Mouse (Mus musculus) ovary, postnatal 36 days (tissue): ENCODE measurements at regions not wholly inside any gene's neighbourhood (a gene's known extent, or its start where the extent isn't known, plus 50 kb on each side); places are given as distances from the start of the nearest gene placed in this dataset.
A peak's percentile ranks its signal among the peaks of the same experiment; 100 is the strongest.
"Not testable (repeated sequence)": the region's sequence is repeated elsewhere in the genome, so short reads cannot be mapped to it uniquely, and the experiment has no call there.

Experiments used
- DNase-seq: peaks from one replicate; pipeline ENCODE4 v3.0.0; 2022; ENCODE audit warnings: low spot score, mixed read lengths

DNA sequence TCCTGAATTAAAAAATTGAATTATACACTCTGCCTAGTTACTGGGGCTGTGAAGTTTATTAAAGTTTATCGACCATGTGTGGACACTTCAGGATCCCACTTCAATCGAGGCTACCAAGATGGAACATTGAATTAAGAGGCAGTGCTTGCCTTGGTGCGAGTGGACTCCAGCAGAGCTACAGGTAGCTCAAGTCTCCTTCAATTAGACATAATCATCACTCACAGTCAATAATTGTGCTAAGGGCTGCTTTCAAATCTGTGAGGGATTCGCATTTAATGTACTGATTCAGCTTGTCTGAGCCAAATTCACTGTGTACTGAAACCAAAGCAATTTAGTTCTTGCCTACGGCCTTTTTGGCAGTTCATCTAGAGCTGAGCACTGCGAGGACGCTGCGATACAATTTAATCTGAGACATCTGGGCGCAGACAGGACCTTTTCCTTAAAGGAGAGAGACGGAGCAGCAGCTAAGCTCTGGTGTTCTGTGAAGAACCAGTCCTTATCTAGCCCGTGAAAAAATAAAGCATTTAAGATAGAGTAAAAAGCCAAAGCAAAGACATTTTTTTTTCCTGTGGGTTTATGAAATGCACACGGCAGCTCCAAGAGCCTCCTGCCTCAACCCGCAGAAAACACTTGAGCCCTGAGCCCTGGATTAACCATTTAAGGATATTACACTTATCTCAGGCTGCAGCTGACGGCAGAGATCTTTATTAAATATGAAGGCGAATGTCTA is 220.8 kb upstream of the Irx1 start:
- DNase-seq, result no peak

DNA sequence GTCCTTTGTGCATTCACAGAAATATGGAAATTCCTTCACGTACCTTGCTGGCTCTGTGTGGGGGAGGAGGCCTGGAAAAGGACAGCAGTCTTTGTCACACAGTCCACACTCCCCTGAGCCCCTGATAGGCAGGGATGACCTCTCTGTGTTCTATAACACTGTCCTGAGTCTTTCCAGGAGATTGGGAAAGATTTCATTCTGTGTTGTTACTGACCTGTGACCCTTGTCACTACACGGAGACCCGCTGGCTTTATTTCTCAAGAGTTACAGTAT is 221.3 kb upstream of the Irx1 start:
- DNase-seq, result no peak

DNA sequence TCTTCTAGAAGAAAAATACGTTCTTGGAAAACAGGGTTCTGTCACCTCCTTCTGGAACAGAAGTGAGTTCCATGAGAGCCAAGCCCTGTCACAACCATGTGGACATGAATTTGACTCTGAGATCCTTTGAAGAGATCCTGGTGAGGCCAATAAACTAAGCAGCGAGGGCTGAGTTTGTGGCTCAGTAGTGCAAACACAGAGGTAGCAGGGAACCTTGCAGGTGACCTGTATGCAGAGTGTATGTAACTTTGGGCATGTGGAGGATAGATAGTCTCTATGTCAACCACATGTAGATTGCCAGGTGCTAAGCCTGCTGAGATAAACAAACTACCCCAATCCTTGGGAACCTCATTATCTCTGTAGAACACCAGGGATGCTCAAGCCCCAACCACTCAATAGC is 232.4 kb upstream of the Irx1 start:
- no peak for DNase-seq

DNA sequence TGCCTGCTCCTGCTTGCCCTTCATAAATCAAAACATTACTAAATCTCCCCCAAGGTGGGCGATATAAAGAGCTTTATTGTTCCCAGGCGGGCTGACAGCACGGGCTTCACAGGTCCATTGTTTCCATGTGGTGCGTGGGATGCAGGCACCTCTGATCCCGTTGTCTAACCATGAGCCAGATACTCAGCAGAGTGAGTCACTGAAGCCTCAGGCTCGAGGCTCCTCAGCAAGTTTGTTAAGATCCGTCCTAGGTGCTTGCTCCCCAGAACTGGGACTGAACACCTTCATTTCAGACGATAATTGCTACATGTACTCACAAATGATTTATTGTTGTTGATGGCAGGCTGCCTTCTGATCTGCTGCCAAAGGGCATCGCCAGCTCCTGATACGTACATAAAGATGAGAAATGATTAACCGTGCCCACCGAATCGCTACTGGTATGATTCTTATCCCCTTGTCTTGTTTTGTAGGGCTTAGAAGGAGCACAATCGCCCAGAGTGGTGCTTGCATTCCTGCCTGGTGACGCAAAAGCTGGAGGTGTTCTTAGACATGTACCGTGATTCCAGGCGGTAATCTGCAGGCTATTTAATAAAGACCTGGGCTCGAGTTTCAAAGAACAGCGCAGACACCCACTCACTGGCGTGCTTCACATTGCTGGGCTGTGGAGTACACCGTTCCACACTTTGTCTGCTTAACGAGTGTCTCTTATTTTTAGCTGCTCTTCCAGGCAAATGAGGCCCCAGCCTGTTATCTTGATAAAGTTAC is 235.0 kb upstream of the Irx1 start:
- DNase-seq, result peak; percentile 5

DNA sequence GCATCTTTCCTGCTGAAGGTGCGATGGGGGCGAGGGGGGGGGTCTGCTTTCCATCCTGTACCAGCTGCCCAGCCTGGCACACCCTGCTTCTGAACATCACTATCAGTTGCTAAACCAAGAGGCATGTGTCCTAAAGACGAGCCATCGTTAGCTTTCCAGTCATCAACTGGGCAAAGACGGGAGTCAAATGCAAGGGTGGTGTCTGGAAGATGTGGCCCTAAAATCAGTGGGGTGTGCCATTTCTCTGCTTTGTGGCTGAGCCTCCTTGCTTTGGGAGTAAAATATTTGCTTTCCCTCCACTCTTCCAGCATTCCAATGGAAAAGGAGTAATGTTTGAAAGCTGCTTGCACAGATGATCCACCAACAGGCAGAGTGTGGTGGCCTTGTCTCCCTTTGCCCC is 246.0 kb upstream of the Irx1 start:
- no peak for DNase-seq

DNA sequence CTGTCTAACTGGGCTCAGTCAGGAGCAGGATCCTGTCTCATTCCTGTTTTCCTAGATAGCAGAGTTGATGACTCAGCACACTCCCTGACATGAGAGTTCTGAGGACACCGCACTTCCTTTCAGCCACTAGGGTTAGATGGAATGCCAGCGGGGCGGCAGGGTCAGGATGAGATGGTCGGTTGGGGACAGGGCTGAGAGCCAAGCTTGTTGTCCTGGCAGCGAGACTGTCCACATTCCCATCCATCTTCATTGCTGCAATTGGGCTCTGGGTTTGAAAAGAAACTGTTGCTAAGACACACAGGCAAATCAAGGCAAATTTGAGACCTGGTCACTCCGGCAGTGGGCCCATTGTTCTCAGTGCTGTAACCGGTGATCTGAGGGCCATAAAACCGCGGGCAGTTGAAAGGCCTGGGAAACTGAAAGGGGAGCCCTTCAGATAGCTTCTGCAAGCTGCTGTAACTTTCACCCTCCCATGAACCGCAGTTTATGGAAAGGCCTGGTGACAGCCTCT is 246.5 kb upstream of the Irx1 start:
- DNase-seq, result no peak

DNA sequence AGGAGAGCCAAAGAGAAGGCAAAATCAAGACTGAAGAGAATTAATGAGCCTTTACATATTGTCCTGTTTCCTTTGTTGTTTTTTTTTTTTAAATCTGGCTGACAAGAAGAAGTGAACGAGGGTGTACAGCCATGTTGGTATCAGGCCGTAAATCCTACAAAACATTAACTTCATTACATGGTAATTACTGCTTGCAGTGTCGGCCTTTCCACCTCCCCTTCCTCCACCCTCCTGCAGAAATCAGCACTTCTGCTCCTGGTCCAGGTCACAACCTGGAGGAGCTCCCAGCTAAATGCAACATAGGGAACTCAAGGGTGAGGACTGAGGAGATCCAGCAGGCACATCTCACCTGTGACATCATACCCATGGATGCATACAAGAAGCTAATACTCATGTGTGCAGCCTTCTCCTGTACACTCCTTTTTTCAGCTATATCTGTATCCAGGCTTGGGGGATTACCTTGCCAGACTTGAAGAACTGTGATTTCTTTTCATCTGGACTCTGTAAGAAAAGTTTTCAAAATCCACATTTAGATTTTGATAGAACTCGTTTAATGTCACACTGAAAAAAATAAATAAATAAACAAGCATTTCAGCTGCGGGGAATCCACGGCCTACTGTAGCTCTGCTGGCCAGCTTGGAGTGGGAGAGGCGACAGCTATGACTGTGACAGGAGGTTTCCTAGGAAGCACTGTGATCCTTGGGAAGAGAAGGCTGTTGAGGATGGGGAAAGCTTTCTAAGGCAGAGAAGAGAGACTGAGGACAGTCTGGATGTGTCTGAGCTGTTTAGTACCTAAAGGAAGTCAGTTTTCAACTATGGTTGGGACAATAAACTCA is 247.2 kb upstream of the Irx1 start:
- no peak for DNase-seq

DNA sequence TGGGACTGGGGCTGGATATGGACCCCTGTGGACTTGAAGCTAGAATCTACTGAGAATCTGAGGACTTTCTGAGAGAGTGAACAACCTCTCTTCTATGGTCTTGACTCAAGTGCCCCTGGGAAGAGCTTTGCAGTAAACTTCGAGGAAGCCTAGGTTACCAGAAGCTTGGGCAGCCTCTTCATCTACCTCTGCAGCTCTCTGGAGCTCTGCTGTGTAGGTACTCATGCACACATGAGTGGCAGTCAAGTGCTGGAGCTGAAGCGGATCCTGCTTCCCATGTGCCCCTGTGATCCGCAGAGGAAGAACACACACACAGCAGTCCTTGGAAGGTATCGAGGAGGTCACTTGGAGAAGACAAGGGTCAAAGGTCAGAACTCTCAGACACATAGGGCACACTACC is 248.2 kb upstream of the Irx1 start:
- DNase-seq, result no peak

DNA sequence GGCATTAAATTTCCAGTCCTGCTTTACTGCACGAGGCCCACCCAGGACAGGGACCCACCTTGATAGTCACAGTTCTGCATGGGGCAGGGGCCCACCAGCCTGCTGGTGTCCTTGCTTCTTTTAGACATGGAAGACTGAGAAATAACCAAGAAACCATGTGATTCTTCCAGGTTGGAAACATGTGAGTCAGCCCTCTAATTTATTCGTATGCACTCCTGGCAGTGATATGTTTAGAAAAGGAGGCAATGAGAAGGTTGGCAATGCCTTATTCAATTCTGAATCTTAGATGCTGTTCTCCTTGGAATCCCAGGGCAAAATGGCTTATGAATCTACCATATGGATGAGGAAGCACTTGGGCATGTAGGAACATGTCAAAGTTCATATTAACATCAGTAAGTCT is 249.2 kb upstream of the Irx1 start:
- no peak for DNase-seq

DNA sequence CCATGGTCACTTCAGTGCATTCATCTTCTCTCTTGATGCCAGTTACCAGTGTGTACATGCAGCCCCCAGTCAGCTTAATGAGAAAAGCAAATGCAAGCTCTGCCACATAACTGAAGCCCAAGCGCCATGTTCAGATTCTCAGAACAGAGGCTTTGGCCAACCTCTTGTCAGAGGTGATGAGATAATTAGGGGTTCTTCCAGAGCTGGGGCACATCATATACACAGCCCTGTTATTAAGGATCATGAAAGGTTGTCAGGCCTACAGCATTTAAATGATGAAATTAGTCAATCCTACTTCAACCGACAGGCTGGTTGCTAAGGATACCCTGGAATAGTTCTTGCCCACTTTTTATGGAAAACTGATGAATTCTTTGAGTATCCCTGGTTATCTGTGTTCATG is 255.8 kb upstream of the Irx1 start:
- no peak for DNase-seq

DNA sequence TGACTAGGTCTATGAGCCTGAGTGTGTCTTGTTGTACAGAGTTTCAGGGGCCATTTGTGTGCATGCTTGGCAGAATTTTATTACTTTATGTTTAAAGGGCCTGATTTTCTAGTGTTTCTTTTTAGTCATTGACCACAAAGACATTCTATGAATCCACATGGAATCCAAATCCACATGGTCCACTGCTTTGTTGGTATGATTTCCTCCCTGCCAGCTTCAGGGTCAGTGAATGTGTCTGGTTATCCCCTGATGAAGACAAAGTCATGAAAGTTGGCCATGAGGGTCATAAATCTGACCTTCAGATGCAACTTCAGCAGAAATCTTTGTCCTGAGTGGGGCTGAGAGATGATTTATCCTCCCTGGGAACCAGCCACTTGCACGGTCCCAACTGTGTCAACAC is 263.6 kb upstream of the Irx1 start:
- DNase-seq, result no peak

DNA sequence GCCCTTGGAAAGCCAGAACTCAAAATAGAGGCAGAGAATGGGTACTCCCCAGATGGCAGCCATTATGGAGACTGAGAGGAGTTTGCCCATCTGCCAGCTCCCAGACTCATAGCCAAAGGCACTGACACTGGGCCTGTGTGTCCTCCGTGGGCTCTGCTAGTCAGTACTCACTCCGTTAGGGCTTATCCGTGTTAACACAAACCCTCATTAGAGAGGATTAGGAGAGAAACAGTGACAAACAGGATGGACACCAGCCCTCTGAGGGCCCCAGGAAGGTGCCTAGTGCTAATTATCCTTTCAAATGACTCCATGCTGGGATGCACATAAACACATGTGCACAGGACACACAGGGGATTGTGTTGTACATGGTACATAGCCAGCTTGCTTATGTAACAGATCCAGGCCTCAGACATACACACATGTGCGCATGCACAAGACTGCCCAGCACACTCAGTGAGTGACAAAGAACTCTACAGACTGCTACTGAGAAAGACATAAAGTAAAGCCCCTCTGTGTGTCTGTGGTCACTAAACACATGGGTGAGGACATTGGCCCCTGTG is 267.6 kb upstream of the Irx1 start:
- no peak for DNase-seq

DNA sequence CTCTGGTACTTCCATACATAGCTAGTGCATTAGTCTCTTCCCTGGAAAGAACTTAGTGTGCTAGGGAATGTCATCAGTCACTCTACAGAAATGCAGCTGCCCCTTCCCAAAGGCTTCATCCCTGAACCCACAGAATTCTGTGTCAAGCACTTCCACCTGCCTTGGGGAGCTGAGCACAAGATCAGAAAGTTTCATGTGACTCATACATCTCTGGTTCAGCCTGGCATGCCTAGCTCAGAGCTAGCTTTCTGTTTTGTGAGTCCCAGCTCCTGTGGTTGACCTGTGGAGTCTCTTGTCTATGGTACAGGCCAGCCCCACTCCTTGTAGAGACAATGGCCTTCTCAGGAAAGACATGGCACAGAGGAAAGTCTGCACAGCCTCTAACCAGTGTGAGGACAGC is 268.6 kb upstream of the Irx1 start:
- no peak for DNase-seq

DNA sequence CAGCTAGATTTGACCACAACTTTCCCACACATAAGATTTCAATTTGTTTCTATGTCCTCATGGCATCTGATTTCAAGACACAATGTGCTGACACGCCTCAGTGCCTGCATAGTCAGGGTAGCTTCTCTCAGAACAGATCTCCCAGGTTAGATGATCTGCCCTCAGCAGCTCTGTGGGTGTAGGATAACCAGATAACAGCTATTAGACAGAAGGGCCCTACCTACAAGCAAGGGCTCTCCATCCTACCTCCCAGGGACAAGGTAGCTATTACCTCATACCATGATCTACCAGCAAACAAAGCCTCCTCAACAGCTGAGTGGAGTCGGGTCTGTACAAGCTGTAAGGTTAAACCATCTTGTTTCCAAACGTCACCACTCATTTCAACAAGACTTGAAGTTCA is 278.4 kb upstream of the Irx1 start:
- no peak for DNase-seq

DNA sequence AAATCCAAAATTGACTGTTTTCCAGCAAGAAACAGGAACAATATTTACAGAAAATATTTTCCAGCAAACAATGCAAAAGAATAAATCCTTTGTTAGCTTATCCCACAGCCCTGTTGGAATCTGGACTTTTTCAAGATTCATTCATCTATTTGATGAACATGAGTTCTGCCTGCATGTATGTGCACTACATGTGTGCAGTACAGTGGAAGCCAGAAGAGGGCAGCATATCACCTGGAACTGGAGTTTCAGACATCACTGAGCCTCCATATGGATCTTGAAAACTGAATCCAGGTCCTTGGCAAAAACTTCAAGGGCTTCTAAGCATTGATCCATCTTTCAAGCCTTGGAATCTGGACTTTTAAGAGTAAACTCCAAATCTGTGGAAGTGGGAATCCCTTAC is 286.9 kb upstream of the Irx1 start:
- no peak for DNase-seq

DNA sequence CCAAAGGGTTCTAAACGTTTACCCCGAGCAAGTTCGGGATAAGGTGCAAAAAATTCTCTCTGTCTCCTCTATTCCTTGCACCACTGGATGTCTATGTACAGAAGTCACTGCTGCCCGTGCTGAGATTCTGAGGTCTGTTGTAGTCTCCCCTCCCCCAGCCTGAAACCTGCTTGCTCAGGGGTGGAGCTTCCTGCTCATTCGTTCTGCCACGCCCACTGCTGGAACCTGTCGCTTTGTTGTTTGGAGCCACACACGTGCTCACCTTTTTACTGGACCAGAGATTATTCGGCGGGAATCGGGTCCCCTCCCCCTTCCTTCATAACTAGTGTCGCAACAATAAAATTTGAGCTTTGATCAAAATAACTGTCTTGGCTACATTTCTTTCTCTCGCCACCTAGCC is 289.7 kb upstream of the Irx1 start:
- DNase-seq, result not testable (repeated sequence)

DNA sequence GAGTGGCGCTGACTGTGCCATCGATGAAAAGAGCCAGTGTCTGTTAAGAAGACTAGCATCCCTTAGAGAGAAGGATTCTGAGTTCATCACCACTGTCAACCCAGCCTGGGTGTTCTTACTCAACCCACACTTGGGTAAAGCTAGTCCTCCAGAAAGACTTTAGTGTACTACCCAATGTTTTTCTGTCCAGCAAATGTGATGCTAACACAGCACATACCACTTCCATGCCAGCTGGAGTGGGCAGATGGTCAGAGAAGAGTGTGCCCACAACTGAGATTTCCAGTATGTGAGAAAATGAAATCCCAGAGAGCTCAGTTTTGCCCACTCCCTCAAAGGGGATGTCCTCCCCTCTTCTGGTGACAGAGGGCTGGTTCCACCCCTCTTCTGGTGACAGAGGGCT is 295.3 kb upstream of the Irx1 start:
- no peak for DNase-seq

DNA sequence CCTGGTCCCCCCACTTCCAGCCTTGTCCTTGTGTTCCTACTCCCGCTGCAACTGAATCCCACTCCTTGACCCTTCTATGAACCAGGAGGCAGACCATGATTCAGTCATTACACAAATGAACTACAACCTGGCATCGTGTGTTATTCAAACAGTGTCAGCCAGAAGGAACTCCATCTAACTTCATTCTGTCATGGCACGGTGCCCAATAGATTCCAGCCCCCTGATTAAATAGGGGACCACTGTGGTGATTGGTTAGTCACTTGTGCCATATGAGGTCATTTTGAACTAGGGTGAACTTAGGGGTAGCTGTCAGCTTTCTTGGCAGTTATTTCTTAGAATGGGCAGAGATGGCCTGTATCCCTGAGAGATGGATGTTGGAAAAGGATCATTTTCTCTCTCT is 300.9 kb upstream of the Irx1 start:
- no peak for DNase-seq

DNA sequence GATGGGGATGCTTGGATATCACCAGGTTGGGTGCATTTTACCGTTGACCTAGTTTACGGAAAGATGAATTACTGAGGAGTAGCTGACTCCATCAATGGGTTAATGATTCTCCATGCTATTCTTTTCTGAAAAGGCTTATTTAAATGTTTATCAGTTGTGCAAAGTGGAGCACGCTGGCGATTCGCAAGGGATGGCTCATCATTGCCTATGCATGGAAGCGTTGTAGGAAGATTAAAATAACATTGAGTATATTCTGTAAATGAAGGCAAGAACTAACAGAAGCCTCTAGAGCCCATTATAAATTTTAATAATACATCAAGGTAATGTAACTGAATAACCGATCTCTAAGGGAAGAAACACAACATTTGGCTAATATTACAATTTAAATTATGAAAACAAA is 301.6 kb upstream of the Irx1 start:
- DNase-seq, result no peak

DNA sequence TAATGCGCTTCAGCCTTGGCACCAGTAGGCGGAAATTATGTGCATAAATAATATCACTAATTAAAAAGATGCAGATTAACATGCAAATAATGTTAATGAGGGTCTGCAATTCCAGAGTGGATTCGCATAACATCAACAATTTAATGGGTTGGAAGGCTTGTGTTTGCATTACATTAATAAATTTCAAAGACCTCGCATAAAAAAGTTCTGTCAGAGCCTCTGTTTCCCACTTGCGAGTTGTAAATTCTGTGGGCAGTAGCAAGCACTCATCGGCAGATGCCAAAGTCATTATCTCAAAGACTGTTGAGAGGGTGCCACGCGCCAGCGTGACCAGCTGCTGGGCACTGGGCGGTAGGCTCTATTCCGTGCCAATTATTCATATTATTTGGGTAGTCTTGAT is 302.1 kb upstream of the Irx1 start:
- DNase-seq, result no peak

DNA sequence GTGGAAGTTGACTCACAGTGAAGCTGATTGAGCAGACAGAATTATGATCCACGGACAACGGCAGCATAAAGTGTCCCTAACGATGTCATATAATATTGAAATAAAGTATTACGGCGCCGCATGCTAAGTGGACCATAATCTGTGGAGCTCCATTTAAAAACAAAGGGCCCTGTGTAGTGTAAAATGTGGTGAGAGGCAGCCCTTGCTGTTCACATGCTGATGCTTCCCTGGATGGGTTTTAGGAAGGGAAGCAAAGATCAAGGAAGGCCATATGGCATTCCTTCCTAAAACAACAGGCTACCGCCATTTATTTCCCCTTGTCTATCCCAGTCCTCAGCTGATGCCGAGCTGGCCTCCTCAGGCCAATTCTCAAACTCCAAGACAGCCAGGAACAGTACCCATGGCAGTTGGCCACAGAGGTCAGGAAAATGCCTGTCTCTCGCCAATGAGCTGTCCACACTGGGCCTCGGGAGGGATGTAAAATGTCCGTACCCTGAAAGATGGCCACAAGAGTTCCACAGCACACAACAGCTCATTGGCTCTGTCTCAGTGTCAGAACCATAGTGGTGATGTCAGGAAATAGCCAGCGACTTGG is 302.7 kb upstream of the Irx1 start:
- no peak for DNase-seq

DNA sequence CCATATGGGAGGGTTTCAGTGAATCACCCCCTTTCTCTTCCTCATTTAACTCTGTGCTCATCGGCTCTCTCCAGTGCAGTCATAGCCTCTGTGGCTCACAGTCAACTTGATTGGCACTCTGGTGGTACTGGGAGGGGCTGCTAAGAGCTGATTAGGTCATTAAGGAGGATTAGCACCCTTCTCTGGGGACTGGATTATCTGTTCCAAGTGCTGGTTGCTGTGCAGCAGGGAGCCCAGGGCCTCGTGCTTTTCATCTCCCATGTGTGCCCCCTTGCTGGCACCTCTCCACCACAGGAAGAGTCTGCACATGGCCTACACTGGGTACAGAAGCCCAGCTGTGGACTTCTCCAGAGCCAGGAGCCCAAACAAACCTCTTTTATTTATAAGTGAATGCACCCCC is 316.8 kb upstream of the Irx1 start:
- DNase-seq, result no peak
